Mouse (Mus musculus) induced T-regulatory cell, adult 2 months (primary cell): ENCODE measurements at regions not wholly inside any gene's neighbourhood (a gene's known extent, or its start where the extent isn't known, plus 50 kb on each side); places are given as distances from the start of the nearest gene placed in this dataset.

ENCODE experiments used
- DNase-seq: peaks from one replicate; pipeline ENCODE4 v3.0.0-alpha.2; 2012; ENCODE audit warnings: low read depth

GRCm38 (mm10) chr13:48094275-48095035, 166.6 kb upstream of the Id4 start:
- no peak for DNase-seq

GRCm38 (mm10) chr13:48102156-48102555, 158.9 kb upstream of the Id4 start:
- no peak for DNase-seq

GRCm38 (mm10) chr13:48102576-48102975, 158.5 kb upstream of the Id4 start:
- no peak for DNase-seq

GRCm38 (mm10) chr13:48104766-48105165, 156.3 kb upstream of the Id4 start:
- DNase-seq: no peak

- no peak for DNase-seq
Observed at GRCm38 (mm10) chr13:48106946-48107345, 154.1 kb upstream of the Id4 start.

- DNase-seq: no peak
Observed at GRCm38 (mm10) chr13:48115890-48116289, 145.1 kb upstream of the Id4 start.

GRCm38 (mm10) chr13:48126582-48126981, 134.4 kb upstream of the Id4 start:
- DNase-seq: no peak

- no peak for DNase-seq
Observed at GRCm38 (mm10) chr13:48130724-48131123, 130.3 kb upstream of the Id4 start.

GRCm38 (mm10) chr13:48131681-48132080, 129.3 kb upstream of the Id4 start:
- DNase-seq: no peak

- no peak for DNase-seq
Observed at GRCm38 (mm10) chr13:48145976-48146375, 115.1 kb upstream of the Id4 start.

GRCm38 (mm10) chr13:48147061-48147460, 114.0 kb upstream of the Id4 start:
- DNase-seq: no peak

GRCm38 (mm10) chr13:48153248-48153647, 107.8 kb upstream of the Id4 start:
- no peak for DNase-seq

- no peak for DNase-seq
Observed at GRCm38 (mm10) chr13:48153684-48154413, 107.2 kb upstream of the Id4 start.

- no peak for DNase-seq
Observed at GRCm38 (mm10) chr13:48154414-48155105, 106.5 kb upstream of the Id4 start.

- no peak for DNase-seq
Observed at GRCm38 (mm10) chr13:48159020-48159910, 101.8 kb upstream of the Id4 start.

- DNase-seq: no peak
Observed at GRCm38 (mm10) chr13:48160161-48160560, 100.9 kb upstream of the Id4 start.

GRCm38 (mm10) chr13:48161339-48161738, 99.7 kb upstream of the Id4 start:
- DNase-seq: no peak

GRCm38 (mm10) chr13:48164586-48164985, 96.4 kb upstream of the Id4 start:
- DNase-seq: no peak

- DNase-seq: no peak
Observed at GRCm38 (mm10) chr13:48165838-48166237, 95.2 kb upstream of the Id4 start.

GRCm38 (mm10) chr13:48167976-48168375, 93.1 kb upstream of the Id4 start:
- DNase-seq: no peak

- DNase-seq: no peak
Observed at GRCm38 (mm10) chr13:48171309-48171953, 89.6 kb upstream of the Id4 start.
